Mouse (Mus musculus) embryonic fibroblast, embryonic 13.5 days (primary cell): ENCODE data around the gene Grik2.

Experiments
- CTCF ChIP-seq: IDR thresholded peaks from 2 replicates; pipeline ENCODE4 v1.5.1; 2011; ENCODE audit warnings: mild to moderate bottlenecking, control low read depth, low read length, moderate library complexity, borderline replicate concordance; ENCODE audit not compliant: insufficient read depth
- POLR2A ChIP-seq: IDR thresholded peaks from 2 replicates; pipeline ENCODE4 v1.6.1; 2011; ENCODE audit warnings: low read depth, mild to moderate bottlenecking, control low read depth, low read length, moderate library complexity

DNA sequence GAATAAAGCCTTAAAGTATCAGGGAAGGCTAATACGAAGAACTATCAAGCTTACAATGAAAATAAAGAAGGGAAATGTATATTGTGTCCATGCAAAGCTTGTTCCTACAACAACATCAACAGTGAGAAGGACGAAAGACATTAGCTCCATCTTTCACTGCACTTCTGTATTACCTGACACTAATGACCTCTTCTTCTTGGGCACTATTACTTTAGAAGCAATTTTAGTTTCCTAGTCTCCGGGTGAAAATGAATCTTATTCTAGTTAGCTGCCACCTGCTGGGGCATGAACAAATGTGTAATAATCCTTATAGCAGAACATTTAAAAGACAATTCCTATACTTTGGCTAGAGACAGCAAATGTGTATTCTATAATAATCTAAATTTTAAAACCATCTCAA, 1.9 kb downstream of the Grik2 start:
- TF ChIP-seq POLR2A = no peak
- no peak for TF ChIP-seq CTCF
